Mouse (Mus musculus): ENCODE data around the gene Kazald1.

GRCm38 (mm10) chr19:45046523-45047321 is 28.3 kb upstream of the Kazald1 start:
- TF ChIP-seq POLR2A (IDR thresholded peaks at IDR 0.05; ENCODE audit: extremely low read depth, insufficient read depth, low read length), result no peak
- no peak for TF ChIP-seq CTCF (IDR thresholded peaks at IDR 0.05; ENCODE audit: extremely low read depth, insufficient read depth, low read length)

Measured in cortical plate, adult 2 months (tissue).